Comparison of ENCODE assay signal across 21 mouse cellular contexts in the genomic region with DNA sequence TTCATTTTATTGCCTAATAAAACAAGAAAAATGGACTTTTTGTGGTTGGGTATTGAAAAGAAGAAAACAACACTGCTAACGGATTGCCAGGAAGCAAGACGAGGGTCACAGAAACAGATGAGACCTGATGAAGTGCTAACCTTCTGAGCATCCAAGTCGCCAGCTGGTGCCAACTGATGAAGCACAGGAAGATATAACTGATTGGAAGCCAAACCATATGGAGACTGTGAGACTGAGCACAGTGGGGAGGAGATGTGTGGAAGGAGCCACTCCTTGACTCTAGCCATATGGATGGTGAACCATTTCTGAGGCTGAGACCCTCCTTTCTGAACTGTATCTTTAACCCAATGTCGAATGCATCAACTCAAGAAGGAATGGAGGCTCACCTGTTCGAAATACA. TPM values are rescaled to one million over a fixed set of nuclear protein-coding genes. Genes with fewer than 3 reads are reported as not detected.
A peak's percentile ranks its signal among the peaks of the same experiment; 100 is the strongest.
DNase-seq lines count a peak whose midpoint lies in the region; ATAC-seq and TF ChIP-seq lines count a peak whose summit lies in the region.
"Had no signal": no experiment of that assay in that cellular context is flagged by ENCODE, and none has a peak within 500 bp of the region (broad histone marks: within the 10 kb centered on the region; RNA-seq: fewer than 3 reads in every experiment).

No protein-coding gene starts in this region.

- no peaks in the 10 kb centered on the region for H3K4me1 ChIP-seq in forebrain, embryonic 14.5 days (ENCODE audit: control insufficient read depth, insufficient read depth, low read length)
- no peaks in the 10 kb centered on the region for H3K4me1 ChIP-seq in forebrain, embryonic 16.5 days (replicated peaks; ENCODE audit: control insufficient read depth, insufficient read depth, low read length)
- H3K4me1 ChIP-seq in lung, embryonic 14.5 days (ENCODE audit: insufficient read depth), result no peaks in the 10 kb centered on the region
- H3K4me1 ChIP-seq: embryonic facial prominence, embryonic 15.5 days; forebrain, embryonic 10.5 days; forebrain, embryonic 15.5 days; heart, embryonic 12.5 days; intestine, embryonic 15.5 days had no signal

- no peak overlapping the region for H3K9ac ChIP-seq in forebrain, embryonic 14.5 days (ENCODE audit: low read length)
- no peak overlapping the region for H3K9ac ChIP-seq in forebrain, embryonic 16.5 days (replicated peaks; ENCODE audit: low read depth, low read length)
- no peak overlapping the region for H3K9ac ChIP-seq in lung, embryonic 14.5 days
- H3K9ac ChIP-seq: embryonic facial prominence, embryonic 15.5 days; forebrain, embryonic 15.5 days; heart, embryonic 12.5 days; intestine, embryonic 15.5 days had no signal

- H3K4me3 ChIP-seq in forebrain, embryonic 14.5 days (ENCODE audit: low read depth, low read length), result no peak overlapping the region
- H3K4me3 ChIP-seq in forebrain, embryonic 16.5 days (replicated peaks; ENCODE audit: low read length), result no peak overlapping the region
- no peak overlapping the region for H3K4me3 ChIP-seq in lung, embryonic 14.5 days (ENCODE audit: low read depth, low read length)
- H3K4me3 ChIP-seq: embryonic facial prominence, embryonic 15.5 days; erythroblast, embryonic 14.5 days; forebrain, embryonic 10.5 days; forebrain, embryonic 15.5 days; heart, adult 2 months; heart, embryonic 12.5 days; intestine, embryonic 15.5 days had no signal

- H3K27me3 ChIP-seq in forebrain, embryonic 14.5 days (replicated peaks; ENCODE audit: control insufficient read depth, insufficient read depth, low read length), result no peaks in the 10 kb centered on the region
- H3K27me3 ChIP-seq in forebrain, embryonic 16.5 days (replicated peaks; ENCODE audit: control insufficient read depth, insufficient read depth, low read length), result no peaks in the 10 kb centered on the region
- H3K27me3 ChIP-seq in lung, embryonic 14.5 days (ENCODE audit: insufficient read depth, low read length), result no peaks in the 10 kb centered on the region
- H3K27me3 ChIP-seq: embryonic facial prominence, embryonic 15.5 days; forebrain, embryonic 15.5 days; heart, embryonic 12.5 days; intestine, embryonic 15.5 days had no signal

- peak; percentile 25 for DNase-seq in forebrain, embryonic 14.5 days (ENCODE audit: low spot score)
- peak; percentile 10 for DNase-seq in lung, embryonic 14.5 days
- DNase-seq in lung, adult 18-20 months, result no peak
- peak; percentile 16 for DNase-seq in cerebellum, adult 9-11 months
- peak; percentile 49 to 78 for DNase-seq in cerebellum, postnatal 25 days
- no peak for DNase-seq in thymus, postnatal 4 days
- no peak for DNase-seq in right cerebral cortex, adult 2 months (ENCODE audit: low spot score in 2 of 2)
- DNase-seq: adrenal gland, adult 8-10 months; adrenal gland, postnatal 36 days; embryo, embryonic 11 days; gastrocnemius, postnatal 10 days; heart, adult 2 months; kidney, adult 18-20 months had no signal

- no peak for TF ChIP-seq CTCF in lung, embryonic 14.5 days (IDR thresholded peaks at IDR 0.05; ENCODE audit: low read depth)

- no peaks in the 10 kb centered on the region for H3K9me3 ChIP-seq in forebrain, embryonic 14.5 days (replicated peaks; ENCODE audit: control insufficient read depth, low read length)
- no peaks in the 10 kb centered on the region for H3K9me3 ChIP-seq in forebrain, embryonic 16.5 days (ENCODE audit: control insufficient read depth, low read length)
- H3K9me3 ChIP-seq in lung, embryonic 14.5 days (ENCODE audit: low read depth, low read length), result no peaks in the 10 kb centered on the region
- H3K9me3 ChIP-seq: embryonic facial prominence, embryonic 15.5 days; forebrain, embryonic 10.5 days; forebrain, embryonic 15.5 days; intestine, embryonic 15.5 days had no signal

- no peak overlapping the region for H3K4me2 ChIP-seq in forebrain, embryonic 14.5 days (ENCODE audit: low read length)
- H3K4me2 ChIP-seq in forebrain, embryonic 16.5 days (ENCODE audit: low read length), result no peak overlapping the region
- H3K4me2 ChIP-seq in lung, embryonic 14.5 days, result no peak overlapping the region
- H3K4me2 ChIP-seq: embryonic facial prominence, embryonic 15.5 days; forebrain, embryonic 15.5 days; heart, embryonic 12.5 days; intestine, embryonic 15.5 days had no signal

- no peak for ATAC-seq in forebrain, embryonic 14.5 days
- ATAC-seq in forebrain, embryonic 16.5 days, result no peak
- ATAC-seq in lung, embryonic 14.5 days (ENCODE audit: insufficient read depth), result no peak
- ATAC-seq: forebrain, embryonic 15.5 days; intestine, embryonic 15.5 days had no signal

- H3K27ac ChIP-seq in forebrain, embryonic 14.5 days (ENCODE audit: low read depth, low read length), result no peak overlapping the region
- H3K27ac ChIP-seq in forebrain, embryonic 16.5 days (ENCODE audit: low read length), result no peak overlapping the region
- no peak overlapping the region for H3K27ac ChIP-seq in lung, embryonic 14.5 days (ENCODE audit: low read depth)
- H3K27ac ChIP-seq: embryonic facial prominence, embryonic 15.5 days; forebrain, embryonic 10.5 days; forebrain, embryonic 15.5 days; heart, adult 2 months; intestine, embryonic 15.5 days had no signal

- 76% methylated on average over 5 of the region's 5 CpGs for WGBS in forebrain, embryonic 14.5 days
- WGBS in forebrain, embryonic 16.5 days, result 81% methylated on average over 5 of the region's 5 CpGs
- 69% methylated on average over 5 of the region's 5 CpGs for WGBS in lung, embryonic 14.5 days

- H3K36me3 ChIP-seq in forebrain, embryonic 14.5 days (ENCODE audit: control insufficient read depth, insufficient read depth, low read length), result no peaks in the 10 kb centered on the region
- no peaks in the 10 kb centered on the region for H3K36me3 ChIP-seq in forebrain, embryonic 16.5 days (ENCODE audit: control insufficient read depth, insufficient read depth)
- H3K36me3 ChIP-seq in lung, embryonic 14.5 days (ENCODE audit: insufficient read depth), result no peaks in the 10 kb centered on the region
- H3K36me3 ChIP-seq: embryonic facial prominence, embryonic 15.5 days; forebrain, embryonic 10.5 days; forebrain, embryonic 15.5 days; heart, embryonic 12.5 days; intestine, embryonic 15.5 days had no signal

RNA-seq across cellular contexts. Expression of gene Btc, which starts 57.1 kb away (rescaled TPM):
- 0.14 and 0.15 TPM in 2 replicates for polyA plus RNA-seq in forebrain, embryonic 14.5 days (2014; fragmentation: Nextera tagmentation; extraction: Ambion mirVana)
- 0.09 TPM in 1 of 2 replicates, not detected in the other for polyA plus RNA-seq in forebrain, embryonic 16.5 days (2015; fragmentation: Nextera tagmentation; extraction: Ambion mirVana)
- polyA plus RNA-seq in lung, embryonic 14.5 days (2014; fragmentation: Nextera tagmentation; extraction: Ambion mirVana), result 1.8 and 2.3 TPM in 2 replicates
- polyA plus RNA-seq: erythroblast, embryonic 14.5 days; forebrain, embryonic 10.5 days; hindbrain, embryonic 11.5 days had no signal

Comparison
In these comparisons a context has a peak if more than half of its experiments do, and no peak if none do; other contexts are left out.
1. DNase-seq: peak in forebrain, embryonic 14.5 days (single experiment), lung, embryonic 14.5 days (single experiment), cerebellum, adult 9-11 months (single experiment) and cerebellum, postnatal 25 days (2 of 2); none in lung, adult 18-20 months (0 of 2), thymus, postnatal 4 days (single experiment) and right cerebral cortex, adult 2 months (0 of 2).